16 mouse cellular contexts compared by ENCODE assay signal in the genomic region with DNA sequence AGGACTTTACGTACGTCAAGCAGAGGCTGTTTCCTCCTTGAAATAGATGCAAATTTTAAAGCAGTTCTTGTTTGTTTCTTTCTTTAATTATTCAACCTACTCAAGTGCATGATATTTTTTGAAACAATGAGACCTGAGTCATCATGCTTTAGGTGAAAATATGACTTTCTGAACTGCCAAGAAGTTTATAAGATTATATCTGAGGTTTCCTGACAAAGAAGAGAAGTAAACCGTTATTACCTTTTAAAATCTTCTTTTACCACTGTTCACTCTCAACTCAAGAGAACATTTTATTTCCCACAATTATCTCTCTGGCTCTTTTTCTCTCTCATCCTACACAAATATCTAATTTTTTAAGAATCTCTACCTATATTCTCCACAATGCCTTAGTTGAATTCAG.
"Had no signal": no experiment of that assay in that cellular context is flagged by ENCODE, and none has a peak within 500 bp of the region (broad histone marks: within the 10 kb centered on the region; RNA-seq: fewer than 3 reads in every experiment).

No protein-coding gene starts in this region.

- H3K4me3 ChIP-seq: neural tube, embryonic 13.5 days; neural tube, embryonic 15.5 days; stomach, embryonic 15.5 days had no signal

- DNase-seq: retina, postnatal 1 day; right cerebral cortex, adult 18-20 months; right cerebral cortex, postnatal 14 days; right cerebral cortex, postnatal 25 days; right cerebral cortex, postnatal 4 days; spleen, adult 18-20 months; thymus, adult 18-20 months; thymus, adult 2 months; thymus, postnatal 14 days; thymus, postnatal 25 days; thymus, postnatal 36 days; thymus, postnatal 4 days had no signal

- H3K27ac ChIP-seq: neural tube, embryonic 13.5 days; neural tube, embryonic 15.5 days; stomach, embryonic 15.5 days; stomach, postnatal 0 days had no signal

- H3K9ac ChIP-seq: neural tube, embryonic 13.5 days; neural tube, embryonic 15.5 days; stomach, embryonic 15.5 days had no signal

- H3K9me3 ChIP-seq: neural tube, embryonic 13.5 days; neural tube, embryonic 15.5 days; stomach, embryonic 15.5 days had no signal

- H3K4me2 ChIP-seq: neural tube, embryonic 13.5 days; neural tube, embryonic 15.5 days; stomach, embryonic 15.5 days had no signal

- H3K27me3 ChIP-seq: neural tube, embryonic 13.5 days; neural tube, embryonic 15.5 days; stomach, embryonic 15.5 days had no signal

- H3K36me3 ChIP-seq: neural tube, embryonic 13.5 days; neural tube, embryonic 15.5 days; stomach, embryonic 15.5 days had no signal

- H3K4me1 ChIP-seq: neural tube, embryonic 13.5 days; neural tube, embryonic 15.5 days; stomach, embryonic 15.5 days had no signal
